Comparison of ENCODE assay signal across 26 mouse cellular contexts in genomic region chr5:135738266-135738665, GRCm38 (mm10). TPM values are rescaled to one million over a fixed set of nuclear protein-coding genes. Genes with fewer than 3 reads are reported as not detected.
DNase-seq lines count a peak whose midpoint lies in the region; ATAC-seq lines count a peak whose summit lies in the region.
"Had no signal": no experiment of that assay in that cellular context is flagged by ENCODE, and none has a peak within 500 bp of the region (broad histone marks: within the 10 kb centered on the region; RNA-seq: fewer than 3 reads in every experiment).

No protein-coding gene starts in this region.

- peaks cover 3% of the 10 kb centered on the region for H3K4me1 ChIP-seq in neural tube, embryonic 11.5 days (ENCODE audit: control insufficient read depth, insufficient read depth, low read length)
- peaks cover 7% of the 10 kb centered on the region for H3K4me1 ChIP-seq in neural tube, embryonic 15.5 days

- H3K27ac ChIP-seq in neural tube, embryonic 11.5 days (ENCODE audit: low read depth, low read length), result no peak overlapping the region
- no peak overlapping the region for H3K27ac ChIP-seq in neural tube, embryonic 15.5 days (replicated peaks)
- H3K27ac ChIP-seq: embryonic facial prominence, embryonic 15.5 days; forebrain, embryonic 15.5 days; hindbrain, embryonic 13.5 days; layer of hippocampus, adult 2 months had no signal

- peaks cover 32% of the 10 kb centered on the region for H3K36me3 ChIP-seq in neural tube, embryonic 11.5 days (ENCODE audit: control insufficient read depth, insufficient read depth, low read length)
- peaks cover 64% of the 10 kb centered on the region for H3K36me3 ChIP-seq in neural tube, embryonic 15.5 days

- DNase-seq in embryo, embryonic 10.5 days (ENCODE audit: low spot score), result peak; percentile 20
- DNase-seq in embryo, embryonic 10 days (ENCODE audit: low spot score), result no peak
- peak; percentile 6 for DNase-seq in kidney, adult 9 months
- no peak for DNase-seq in kidney, adult 8-10 months
- DNase-seq in neural tube, embryonic 11.5 days (ENCODE audit: low spot score), result peak; percentile 48
- peak; percentile 36 for DNase-seq in NIH3T3 (ENCODE audit: low read depth)
- DNase-seq: adrenal gland, postnatal 14 days; cerebellum, adult 9-10 months; heart, postnatal 14 days; kidney, adult 11 months; kidney, postnatal 10 days; layer of hippocampus, postnatal 36 days; lung, adult 18-20 months; lung, postnatal 4 days; right cerebral cortex, postnatal 25 days; spleen, adult 18-20 months; thymus, adult 2 months; thymus, postnatal 4 days had no signal

- ATAC-seq in neural tube, embryonic 11.5 days (ENCODE audit: insufficient read depth, low FRiP score, low TSS enrichment), result no peak
- no peak for ATAC-seq in neural tube, embryonic 15.5 days (ENCODE audit: low FRiP score)
- no peak for ATAC-seq in CD4-positive, CD25-positive, alpha-beta regulatory T cell, adult 4 months
- ATAC-seq: forebrain, embryonic 15.5 days had no signal

- 20% methylated on average over 6 of the region's 6 CpGs for WGBS in neural tube, embryonic 11.5 days
- 22% methylated on average over 6 of the region's 6 CpGs for WGBS in neural tube, embryonic 15.5 days

- H3K4me3 ChIP-seq in neural tube, embryonic 11.5 days (ENCODE audit: low read depth, low read length), result no peak overlapping the region
- H3K4me3 ChIP-seq in neural tube, embryonic 15.5 days (replicated peaks), result no peak overlapping the region
- H3K4me3 ChIP-seq: embryonic facial prominence, embryonic 15.5 days; forebrain, embryonic 15.5 days; heart, embryonic 12.5 days; hindbrain, embryonic 13.5 days; layer of hippocampus, adult 2 months had no signal

- H3K4me2 ChIP-seq in neural tube, embryonic 11.5 days (ENCODE audit: low read depth), result no peak overlapping the region
- no peak overlapping the region for H3K4me2 ChIP-seq in neural tube, embryonic 15.5 days
- H3K4me2 ChIP-seq: embryonic facial prominence, embryonic 15.5 days; forebrain, embryonic 15.5 days; heart, embryonic 12.5 days; hindbrain, embryonic 13.5 days had no signal

- no peaks in the 10 kb centered on the region for H3K27me3 ChIP-seq in neural tube, embryonic 11.5 days (ENCODE audit: control insufficient read depth, insufficient read depth, low read length)
- H3K27me3 ChIP-seq in neural tube, embryonic 15.5 days (replicated peaks), result no peaks in the 10 kb centered on the region
- H3K27me3 ChIP-seq: embryonic facial prominence, embryonic 15.5 days; forebrain, embryonic 15.5 days; heart, embryonic 12.5 days; hindbrain, embryonic 13.5 days had no signal

- H3K9me3 ChIP-seq in neural tube, embryonic 11.5 days (ENCODE audit: control insufficient read depth, low read length), result no peaks in the 10 kb centered on the region
- no peaks in the 10 kb centered on the region for H3K9me3 ChIP-seq in neural tube, embryonic 15.5 days (replicated peaks)
- H3K9me3 ChIP-seq: embryonic facial prominence, embryonic 15.5 days; forebrain, embryonic 15.5 days; heart, embryonic 12.5 days; hindbrain, embryonic 13.5 days had no signal

- no peak overlapping the region for H3K9ac ChIP-seq in neural tube, embryonic 11.5 days (ENCODE audit: low read length)
- no peak overlapping the region for H3K9ac ChIP-seq in neural tube, embryonic 15.5 days (replicated peaks)
- H3K9ac ChIP-seq: embryonic facial prominence, embryonic 15.5 days; forebrain, embryonic 15.5 days; heart, embryonic 12.5 days; hindbrain, embryonic 13.5 days had no signal

RNA-seq across cellular contexts. Expression of gene Tmem120a, which starts 6.0 kb away (rescaled TPM):
- 59.4 and 63.0 TPM in 2 replicates for polyA plus RNA-seq in neural tube, embryonic 11.5 days (2014; fragmentation: Nextera tagmentation; extraction: Ambion mirVana)
- polyA plus RNA-seq in neural tube, embryonic 15.5 days (2015; fragmentation: Nextera tagmentation; extraction: Ambion mirVana), result 73.6 and 88.2 TPM in 2 replicates
- polyA plus RNA-seq in CD4-positive, CD25-positive, alpha-beta regulatory T cell, adult 4 months (2017; shearing (Covaris generic)), result 10 to 100 TPM; 40.0 to 52.4 TPM

RNA-seq across cellular contexts. Expression of gene Styxl1, which starts 39.9 kb away (rescaled TPM):
- 0.24 TPM in 1 of 2 replicates, not detected in the other for polyA plus RNA-seq in neural tube, embryonic 11.5 days (2014; fragmentation: Nextera tagmentation; extraction: Ambion mirVana)
- 0.36 and 0.88 TPM in 2 replicates for polyA plus RNA-seq in neural tube, embryonic 15.5 days (2015; fragmentation: Nextera tagmentation; extraction: Ambion mirVana)
- 1 to 10 TPM in 1 of 2 experiments, under 1 TPM in 1; 0.61 to 1.1 TPM for polyA plus RNA-seq in CD4-positive, CD25-positive, alpha-beta regulatory T cell, adult 4 months (2017; shearing (Covaris generic))
- polyA plus RNA-seq: heart, embryonic 12.5 days; limb, embryonic 11.5 days had no signal

RNA-seq across cellular contexts. Expression of gene Mdh2, which starts 40.0 kb away (rescaled TPM):
- polyA plus RNA-seq in neural tube, embryonic 11.5 days (2014; fragmentation: Nextera tagmentation; extraction: Ambion mirVana), result 602 and 630 TPM in 2 replicates
- 658 and 665 TPM in 2 replicates for polyA plus RNA-seq in neural tube, embryonic 15.5 days (2015; fragmentation: Nextera tagmentation; extraction: Ambion mirVana)
- 100 to 1,000 TPM; 657 to 753 TPM for polyA plus RNA-seq in CD4-positive, CD25-positive, alpha-beta regulatory T cell, adult 4 months (2017; shearing (Covaris generic))

Comparison
In these comparisons a context has a peak if more than half of its experiments do, and no peak if none do; other contexts are left out.
1. DNase-seq: peak in embryo, embryonic 10.5 days (single experiment), kidney, adult 9 months (single experiment), neural tube, embryonic 11.5 days (single experiment) and NIH3T3 (single experiment); none in embryo, embryonic 10 days (single experiment) and kidney, adult 8-10 months (0 of 2).